Mouse (Mus musculus) spleen, adult 2 months (tissue): ENCODE measurements around the gene E4f1.

ENCODE experiments used
- CTCF ChIP-seq: fragments of 200-500 bp; IDR thresholded peaks from 2 replicates; pipeline ENCODE4 v1.5.1; 2011; ENCODE audit warnings: mild to moderate bottlenecking, inconsistent platforms; ENCODE audit not compliant: insufficient read depth, insufficient read length, insufficient replicate concordance; ENCODE audit errors: extremely low read depth
- POLR2A ChIP-seq: fragments of 200-500 bp; IDR thresholded peaks from 2 replicates; pipeline ENCODE4 v1.6.1; 2011; ENCODE audit warnings: low read depth, low read length, inconsistent platforms

DNA sequence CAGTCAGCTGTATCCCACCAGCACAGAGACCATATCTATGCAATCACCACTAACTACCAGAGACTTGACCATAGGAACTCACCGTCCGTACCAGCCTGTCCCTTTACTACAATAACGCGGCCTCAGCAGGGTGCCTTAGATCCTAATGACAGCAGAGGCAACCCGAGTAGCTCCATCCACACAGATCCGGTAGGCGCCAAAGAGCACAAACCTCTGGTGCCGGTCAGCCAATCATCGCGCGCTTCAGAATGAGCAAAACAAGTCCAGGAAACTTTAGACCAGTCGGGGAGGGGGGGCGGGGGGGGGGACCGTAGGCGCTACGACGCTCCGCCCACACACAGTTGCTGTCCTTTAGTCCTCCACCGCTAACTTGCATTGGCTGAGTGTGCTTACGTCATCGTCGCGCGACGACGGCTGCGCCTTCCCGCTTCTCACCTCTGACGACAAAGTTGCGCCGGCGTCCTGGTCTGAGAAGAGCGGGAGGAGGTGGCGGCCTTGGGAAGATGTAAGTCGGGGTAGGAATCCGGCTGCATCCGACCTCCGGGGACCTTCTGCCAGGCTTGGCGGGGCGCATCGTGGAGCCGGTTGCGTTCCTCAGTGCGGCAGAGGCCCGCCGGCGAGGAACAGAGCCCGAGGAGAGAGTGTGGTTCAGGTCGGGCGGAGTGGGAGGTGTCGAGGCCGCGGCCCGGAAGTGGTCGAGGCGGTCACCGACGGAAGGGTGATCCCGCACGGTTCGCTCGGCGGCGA lies 55.7 kb downstream of the E4f1 start, which contains the start of gene Rnps1:
- TF ChIP-seq POLR2A: peak; percentile 79
- no peak for TF ChIP-seq CTCF
